19 mouse cellular contexts compared by ENCODE assay signal in the genomic region with DNA sequence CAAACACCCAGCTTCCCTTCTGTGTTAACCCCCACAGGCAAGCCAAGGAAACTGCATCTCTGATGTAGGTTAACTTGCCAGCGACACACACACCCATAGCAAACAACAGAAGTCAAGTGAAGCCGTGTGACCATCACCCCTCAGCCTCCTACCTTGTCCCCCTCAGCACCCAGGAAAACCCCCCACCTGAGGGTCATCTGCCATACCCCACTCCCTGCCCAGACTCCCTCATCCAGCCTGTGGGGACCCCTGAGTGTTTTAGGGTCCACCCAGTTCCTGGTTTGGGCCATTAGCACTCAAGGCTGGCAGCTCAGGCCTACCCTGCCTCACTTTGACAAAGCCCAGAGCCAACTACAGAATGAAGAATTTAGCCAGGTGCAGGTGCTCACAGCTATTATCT. TPM values are rescaled to one million over a fixed set of nuclear protein-coding genes. Genes with fewer than 3 reads are reported as not detected.
DNase-seq lines count a peak whose midpoint lies in the region; ATAC-seq lines count a peak whose summit lies in the region.
"Had no signal": no experiment of that assay in that cellular context is flagged by ENCODE, and none has a peak within 500 bp of the region (broad histone marks: within the 10 kb centered on the region; RNA-seq: fewer than 3 reads in every experiment).

No protein-coding gene starts in this region.

- intact Hi-C loops in left cerebral cortex, postnatal 4 days (cut with DNase I) = loop anchor here (10.0 kb wide), 1 partner anchor 271 kb away; no protein-coding TSS in a partner anchor

- ATAC-seq in activated CD4-positive, CD25-positive, alpha-beta regulatory T cell, adult 4 months = no peak
- ATAC-seq: inflammation-experienced regulatory T-cells, adult 6 months had no signal

- DNase-seq in frontal cortex, postnatal 14 days (ENCODE audit: low spot score in 2 of 2) = peak; percentile 3 to 11
- DNase-seq in frontal cortex, postnatal 36 days (ENCODE audit: low spot score in 2 of 2) = no peak
- peak; percentile 1 to 7 for DNase-seq in left cerebral cortex, adult 8-10 months (ENCODE audit: low spot score in 2 of 2)
- DNase-seq in left cerebral cortex, postnatal 4 days = no peak
- peak; percentile 16 for DNase-seq in urinary bladder, adult 2 months (ENCODE audit: low spot score)
- no peak for DNase-seq in urinary bladder, postnatal 36 days (ENCODE audit: low spot score in 2 of 2)
- DNase-seq: cerebellum, adult 11 months; gastrocnemius, postnatal 25 days; heart, adult 2 months; kidney, adult 18-20 months; lung, adult 2 months; lung, postnatal 14 days; thymus, postnatal 25 days had no signal

RNA-seq across cellular contexts. Expression of gene Nfic, which starts 10.6 kb away (rescaled TPM):
- 10 to 100 TPM; 83.3 to 98.1 (median 85.4) TPM for total RNA-seq in left cerebral cortex, adult 8-10 months (2022)
- total RNA-seq in left cerebral cortex, postnatal 4 days (2021) = 10 to 100 TPM; 29.5 to 31.1 TPM
- polyA plus RNA-seq in urinary bladder, adult 2 months (2012; rRNA removed) = 28.4 and 67.0 TPM in 2 replicates
- polyA plus RNA-seq in activated CD4-positive, CD25-positive, alpha-beta regulatory T cell, adult 4 months (2017; shearing (Covaris generic)) = 10 to 100 TPM; 15.2 to 16.0 TPM

RNA-seq across cellular contexts. Expression of gene Celf5, which starts 16.4 kb away (rescaled TPM):
- 100 to 1,000 TPM; 229 to 265 (median 242) TPM for total RNA-seq in left cerebral cortex, adult 8-10 months (2022)
- 100 to 1,000 TPM; 303 to 316 TPM for total RNA-seq in left cerebral cortex, postnatal 4 days (2021)
- 0.44 and 0.49 TPM in 2 replicates for polyA plus RNA-seq in urinary bladder, adult 2 months (2012; rRNA removed)
- polyA plus RNA-seq in activated CD4-positive, CD25-positive, alpha-beta regulatory T cell, adult 4 months (2017; shearing (Covaris generic)) = 1 to 10 TPM in 1 of 2 experiments, under 1 TPM in 1; 0.44 to 1.5 TPM
- total RNA-seq: liver, adult 2 months; megakaryocyte progenitor cell, adult 5-6 weeks; monocyte, adult 5-6 weeks; neutrophil, adult 5-6 weeks had no signal
- polyA plus RNA-seq: liver, adult 2 months had no signal

RNA-seq across cellular contexts. Expression of gene Ncln, which starts 30.1 kb away (rescaled TPM):
- 10 to 100 TPM; 70.9 to 91.6 (median 73.7) TPM for total RNA-seq in left cerebral cortex, adult 8-10 months (2022)
- total RNA-seq in left cerebral cortex, postnatal 4 days (2021) = 100 to 1,000 TPM; 104 to 105 TPM
- 79.9 and 89.6 TPM in 2 replicates for polyA plus RNA-seq in urinary bladder, adult 2 months (2012; rRNA removed)
- polyA plus RNA-seq in activated CD4-positive, CD25-positive, alpha-beta regulatory T cell, adult 4 months (2017; shearing (Covaris generic)) = 10 to 100 TPM; 33.4 to 41.8 TPM

RNA-seq across cellular contexts. Expression of gene S1pr4, which starts 33.9 kb away (rescaled TPM):
- 1 to 10 TPM in 2 of 4 experiments, under 1 TPM in 2; 0.41 to 1.2 (median 0.89) TPM for total RNA-seq in left cerebral cortex, adult 8-10 months (2022)
- under 1 TPM; 0.14 to 0.66 TPM for total RNA-seq in left cerebral cortex, postnatal 4 days (2021)
- 2.2 and 2.3 TPM in 2 replicates for polyA plus RNA-seq in urinary bladder, adult 2 months (2012; rRNA removed)
- polyA plus RNA-seq in activated CD4-positive, CD25-positive, alpha-beta regulatory T cell, adult 4 months (2017; shearing (Covaris generic)) = 10 to 100 TPM; 70.0 to 70.7 TPM

RNA-seq across cellular contexts. Expression of gene Gna15, which starts 58.0 kb away (rescaled TPM):
- total RNA-seq in left cerebral cortex, adult 8-10 months (2022) = 1 to 10 TPM; 3.4 to 6.1 (median 5.3) TPM
- 1 to 10 TPM; 1.1 to 1.6 TPM for total RNA-seq in left cerebral cortex, postnatal 4 days (2021)
- polyA plus RNA-seq in urinary bladder, adult 2 months (2012; rRNA removed) = 16.1 and 16.2 TPM in 2 replicates
- 10 to 100 TPM; 55.2 to 62.0 TPM for polyA plus RNA-seq in activated CD4-positive, CD25-positive, alpha-beta regulatory T cell, adult 4 months (2017; shearing (Covaris generic))

Comparison
In these comparisons a context has a peak if more than half of its experiments do, and no peak if none do; other contexts are left out.
1. DNase-seq: peak in frontal cortex, postnatal 14 days (2 of 2), left cerebral cortex, adult 8-10 months (2 of 2) and urinary bladder, adult 2 months (single experiment); none in frontal cortex, postnatal 36 days (0 of 2), left cerebral cortex, postnatal 4 days (single experiment) and urinary bladder, postnatal 36 days (0 of 2).